Mouse (Mus musculus) G1E (cell line): Measurements from ENCODE around the gene Sprr2d.

Source experiments
- CTCF ChIP-seq: IDR thresholded peaks from 2 replicates; pipeline ENCODE4 v1.5.1; 2012; ENCODE audit warnings: low read depth, low read length, inconsistent platforms, mixed read lengths
- GATA1 ChIP-seq: IDR thresholded peaks from 2 replicates; pipeline ENCODE4 v1.6.1; 2012; ENCODE audit warnings: borderline replicate concordance, low read length, inconsistent platforms, mixed read lengths
- GATA2 ChIP-seq: IDR thresholded peaks from 2 replicates; pipeline ENCODE4 v1.6.1; 2012; ENCODE audit warnings: low read depth, low read length, inconsistent platforms, borderline replicate concordance
- POLR2AphosphoS5 ChIP-seq: IDR thresholded peaks from 2 replicates; pipeline ENCODE4 v1.6.1; 2012; ENCODE audit warnings: low read depth, low read length, inconsistent platforms; ENCODE audit not compliant: insufficient replicate concordance
- TAL1 ChIP-seq: conservative IDR thresholded peaks from 2 replicates; pipeline ENCODE4 v1.6.1; 2012; ENCODE audit warnings: low read depth, low read length, inconsistent platforms, mixed read lengths

DNA sequence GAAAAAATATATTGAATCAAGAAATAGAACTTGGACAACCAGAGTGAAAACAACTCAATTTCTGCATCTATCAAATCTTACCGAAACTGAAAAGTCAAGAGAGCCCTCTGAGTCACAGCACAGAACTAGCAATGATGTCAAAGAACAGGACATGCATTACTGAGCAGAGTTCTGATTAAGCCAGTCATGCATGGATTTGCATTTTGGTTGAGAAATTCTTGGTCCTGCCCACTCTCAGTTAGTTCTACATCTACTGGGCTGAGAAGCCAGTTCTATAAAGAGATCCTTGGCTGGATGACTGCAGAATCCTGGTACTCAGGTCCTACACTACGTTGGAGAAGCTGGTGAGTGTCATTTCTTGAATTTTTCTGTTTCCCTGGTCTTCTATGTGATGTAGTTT, 34.7 kb downstream of the Sprr2d start:
- TF ChIP-seq CTCF (no peak), GATA1 (no peak), GATA2 (no peak), POLR2AphosphoS5 (no peak), TAL1 (no peak)
